Mouse (Mus musculus) CD4-positive helper T cell, adult 2 months (primary cell): ENCODE results near the gene Aip.
"Not testable (repeated sequence)": the region's sequence is repeated elsewhere in the genome, so short reads cannot be mapped to it uniquely, and the experiment has no call there.

Experiments used
- DNase-seq: peaks from one replicate; pipeline ENCODE4 v3.0.0-alpha.2; 2012; ENCODE audit warnings: low read depth, missing footprints, low spot score

Gene Aip

GRCm38 (mm10) chr19:4092750-4093149, 32.9 kb downstream of the Aip start:
- no peak for DNase-seq

GRCm38 (mm10) chr19:4091383-4091782, 34.3 kb downstream of the Aip start:
- no peak for DNase-seq

- no peak for DNase-seq
Observed at GRCm38 (mm10) chr19:4090446-4090845, 35.2 kb downstream of the Aip start.

- DNase-seq = no peak
Observed at GRCm38 (mm10) chr19:4089128-4089527, 36.5 kb downstream of the Aip start.

GRCm38 (mm10) chr19:4088146-4088545, 37.5 kb downstream of the Aip start:
- DNase-seq = no peak

- DNase-seq = no peak
Observed at GRCm38 (mm10) chr19:4087090-4087489, 38.6 kb downstream of the Aip start.

- no peak for DNase-seq
Observed at GRCm38 (mm10) chr19:4086156-4086555, 39.5 kb downstream of the Aip start.

GRCm38 (mm10) chr19:4084984-4085383, 40.7 kb downstream of the Aip start:
- DNase-seq = no peak

GRCm38 (mm10) chr19:4083826-4084225, 41.8 kb downstream of the Aip start:
- no peak for DNase-seq

GRCm38 (mm10) chr19:4083316-4083715, 42.3 kb downstream of the Aip start:
- no peak for DNase-seq

- DNase-seq = no peak
Observed at GRCm38 (mm10) chr19:4082219-4082965, 43.3 kb downstream of the Aip start.

GRCm38 (mm10) chr19:4081394-4081793, 44.3 kb downstream of the Aip start, which contains the start of gene Cabp2:
TSS of gene Cabp2 (plus strand) at chr19:4081578.
- no peak for DNase-seq

GRCm38 (mm10) chr19:4080511-4081009, 45.1 kb downstream of the Aip start:
- DNase-seq = peak; percentile 75

- DNase-seq = no peak
Observed at GRCm38 (mm10) chr19:4079594-4079993, 46.1 kb downstream of the Aip start.

- DNase-seq = no peak
Observed at GRCm38 (mm10) chr19:4075531-4075930, 50.1 kb downstream of the Aip start.

GRCm38 (mm10) chr19:4072706-4073424, 52.8 kb downstream of the Aip start:
- no peak for DNase-seq

- DNase-seq = no peak
Observed at GRCm38 (mm10) chr19:4071406-4071805, 54.3 kb downstream of the Aip start.

GRCm38 (mm10) chr19:4070756-4071155, 54.9 kb downstream of the Aip start:
- no peak for DNase-seq

- DNase-seq = no peak
Observed at GRCm38 (mm10) chr19:4070311-4070710, 55.3 kb downstream of the Aip start.

- DNase-seq = no peak
Observed at GRCm38 (mm10) chr19:4068717-4069410, 56.8 kb downstream of the Aip start.

- DNase-seq = not testable (repeated sequence)
Observed at GRCm38 (mm10) chr19:4068242-4068641, 57.4 kb downstream of the Aip start.

- DNase-seq = no peak
Observed at GRCm38 (mm10) chr19:4066877-4067276, 58.8 kb downstream of the Aip start.
